In genomic region chr19:23451361-23451760, GRCm38 (mm10) we compare ENCODE assay signal across 29 mouse cellular contexts. TPM values are rescaled to one million over a fixed set of nuclear protein-coding genes. Genes with fewer than 3 reads are reported as not detected.
A peak's percentile ranks its signal among the peaks of the same experiment; 100 is the strongest.
DNase-seq lines count a peak whose midpoint lies in the region; ATAC-seq lines count a peak whose summit lies in the region.
"Had no signal": no experiment of that assay in that cellular context is flagged by ENCODE, and none has a peak within 500 bp of the region (broad histone marks: within the 10 kb centered on the region; RNA-seq: fewer than 3 reads in every experiment).

No protein-coding gene starts in this region.

- peaks cover 7% of the 10 kb centered on the region for H3K4me1 ChIP-seq in midbrain, embryonic 11.5 days (ENCODE audit: control insufficient read depth, insufficient read depth, low read length)
- H3K4me1 ChIP-seq: embryonic facial prominence, embryonic 12.5 days had no signal

- WGBS in midbrain, embryonic 11.5 days: 83% methylated on average over 4 of the region's 4 CpGs

- H3K27ac ChIP-seq in midbrain, embryonic 11.5 days (ENCODE audit: low read depth, low read length): no peak overlapping the region
- H3K27ac ChIP-seq: embryonic facial prominence, embryonic 12.5 days; embryonic facial prominence, embryonic 15.5 days; forebrain, embryonic 12.5 days; forebrain, embryonic 15.5 days; gastrocnemius, adult 2 months; heart, embryonic 15.5 days; hindbrain, embryonic 10.5 days; hindbrain, embryonic 13.5 days; intestine, embryonic 15.5 days had no signal

- H3K4me3 ChIP-seq in midbrain, embryonic 11.5 days (ENCODE audit: low read depth, low read length): no peak overlapping the region
- H3K4me3 ChIP-seq: embryonic facial prominence, embryonic 12.5 days; embryonic facial prominence, embryonic 15.5 days; erythroblast, embryonic 14.5 days; forebrain, embryonic 12.5 days; forebrain, embryonic 15.5 days; gastrocnemius, adult 2 months; heart, embryonic 12.5 days; heart, embryonic 15.5 days; hindbrain, embryonic 10.5 days; hindbrain, embryonic 13.5 days; intestine, embryonic 15.5 days had no signal

- no peak overlapping the region for H3K9ac ChIP-seq in midbrain, embryonic 11.5 days (ENCODE audit: low read length)
- H3K9ac ChIP-seq: embryonic facial prominence, embryonic 12.5 days; embryonic facial prominence, embryonic 15.5 days; forebrain, embryonic 12.5 days; forebrain, embryonic 15.5 days; heart, embryonic 12.5 days; heart, embryonic 15.5 days; hindbrain, embryonic 13.5 days; intestine, embryonic 15.5 days had no signal

- H3K27me3 ChIP-seq in midbrain, embryonic 11.5 days (ENCODE audit: control insufficient read depth, insufficient read depth, low read length): no peaks in the 10 kb centered on the region
- H3K27me3 ChIP-seq: embryonic facial prominence, embryonic 12.5 days; forebrain, embryonic 15.5 days; heart, embryonic 12.5 days; heart, embryonic 15.5 days; intestine, embryonic 15.5 days had no signal

- DNase-seq in 3T3-L1 (ENCODE audit: low read depth, low spot score): peak; percentile 9
- DNase-seq in 416B (ENCODE audit: low read depth): peak; percentile 39
- DNase-seq in frontal cortex, postnatal 14 days (ENCODE audit: low spot score in 2 of 2): no peak
- DNase-seq in midbrain, embryonic 11.5 days (ENCODE audit: low spot score, missing footprints): no peak
- DNase-seq: adrenal gland, adult 2 months; adrenal gland, postnatal 14 days; B cell, adult 2 months; cerebellum, adult 11-12 months; cerebellum, adult 9-10 months; cerebellum, postnatal 14 days; gastrocnemius, adult 2 months; gastrocnemius, postnatal 14 days; heart, adult 18-20 months; heart, postnatal 10 days; heart, postnatal 36 days had no signal

- peak; percentile 76 for ATAC-seq in granulocyte monocyte progenitor cell, adult 5-6 weeks (replicated peaks; ENCODE audit: poor library complexity, severe bottlenecking)
- ATAC-seq in monocyte, adult 5-6 weeks (replicated peaks; ENCODE audit: insufficient number of reproducible peaks, low FRiP score, low TSS enrichment, poor library complexity, severe bottlenecking): peak; percentile 50; the same call in 1 of the 2 replicates
- no peak for ATAC-seq in midbrain, embryonic 11.5 days (ENCODE audit: low FRiP score)
- ATAC-seq: forebrain, embryonic 15.5 days; hindbrain, embryonic 16.5 days; intestine, embryonic 15.5 days had no signal

- no peaks in the 10 kb centered on the region for H3K36me3 ChIP-seq in midbrain, embryonic 11.5 days (ENCODE audit: control insufficient read depth, insufficient read depth, low read length)
- H3K36me3 ChIP-seq: embryonic facial prominence, embryonic 12.5 days; embryonic facial prominence, embryonic 15.5 days; forebrain, embryonic 12.5 days; forebrain, embryonic 15.5 days; heart, embryonic 12.5 days; heart, embryonic 15.5 days; hindbrain, embryonic 10.5 days; hindbrain, embryonic 13.5 days; intestine, embryonic 15.5 days had no signal

- H3K9me3 ChIP-seq in midbrain, embryonic 11.5 days (ENCODE audit: control insufficient read depth, low read length): no peaks in the 10 kb centered on the region; the same call in 1 of the 2 replicates
- H3K9me3 ChIP-seq: embryonic facial prominence, embryonic 15.5 days; forebrain, embryonic 12.5 days; forebrain, embryonic 15.5 days; heart, embryonic 15.5 days; hindbrain, embryonic 10.5 days; intestine, embryonic 15.5 days had no signal

- H3K4me2 ChIP-seq in midbrain, embryonic 11.5 days: no peak overlapping the region
- H3K4me2 ChIP-seq: embryonic facial prominence, embryonic 12.5 days; embryonic facial prominence, embryonic 15.5 days; forebrain, embryonic 12.5 days; forebrain, embryonic 15.5 days; heart, embryonic 12.5 days; heart, embryonic 15.5 days; hindbrain, embryonic 13.5 days; intestine, embryonic 15.5 days had no signal

RNA-seq across cellular contexts. Expression of gene Mamdc2, which starts 3.1 kb away (rescaled TPM):
- not detected in 2 replicates for total RNA-seq in granulocyte monocyte progenitor cell, adult 5-6 weeks (2014; fragmentation: Nextera tagmentation)
- total RNA-seq in granulocyte monocyte progenitor cell, adult 5-6 weeks (2017): 0.04 TPM in 1 of 2 replicates, not detected in the other
- total RNA-seq in monocyte, adult 5-6 weeks (2017): 0.75 to 2.2 TPM in 2 of 3 replicates, not detected in the other
- polyA plus RNA-seq in midbrain, embryonic 11.5 days (2014; fragmentation: Nextera tagmentation; extraction: Ambion mirVana): 1.5 and 1.9 TPM in 2 replicates
- total RNA-seq: MEL had no signal
- polyA plus RNA-seq: erythroblast, embryonic 14.5 days had no signal

Comparison
In these comparisons a context has a peak if more than half of its experiments do, and no peak if none do; other contexts are left out.
1. DNase-seq: peak in 3T3-L1 (single experiment) and 416B (single experiment); none in frontal cortex, postnatal 14 days (0 of 2) and midbrain, embryonic 11.5 days (single experiment).